In genomic region chr7:99449751-99450150, GRCm38 (mm10) we compare ENCODE assay signal across 14 mouse cellular contexts. TPM values are rescaled to one million over a fixed set of nuclear protein-coding genes. Genes with fewer than 3 reads are reported as not detected.
A peak's percentile ranks its signal among the peaks of the same experiment; 100 is the strongest.
DNase-seq lines count a peak whose midpoint lies in the region; ATAC-seq lines count a peak whose summit lies in the region.
"Had no signal": no experiment of that assay in that cellular context is flagged by ENCODE, and none has a peak within 500 bp of the region (broad histone marks: within the 10 kb centered on the region; RNA-seq: fewer than 3 reads in every experiment).

No protein-coding gene starts in this region.

- peaks cover 32% of the 10 kb centered on the region for H3K4me1 ChIP-seq in midbrain, embryonic 12.5 days
- peaks cover 46% of the 10 kb centered on the region for H3K4me1 ChIP-seq in midbrain, embryonic 10.5 days
- peaks cover 7% of the 10 kb centered on the region for H3K4me1 ChIP-seq in hindbrain, embryonic 11.5 days (replicated peaks; ENCODE audit: control insufficient read depth, insufficient read depth, low read length)
- H3K4me1 ChIP-seq in liver, embryonic 11.5 days (replicated peaks; ENCODE audit: control insufficient read depth, insufficient read depth, low read length), result no peaks in the 10 kb centered on the region; the same call in 1 of the 2 replicates
- H3K4me1 ChIP-seq: liver, embryonic 15.5 days had no signal

- no peak for DNase-seq in midbrain, embryonic 10.5 days (ENCODE audit: low spot score)
- DNase-seq in hindbrain, embryonic 11.5 days (ENCODE audit: low spot score), result peak; percentile 66
- DNase-seq in layer of hippocampus, adult 9-10 months (ENCODE audit: low spot score), result peak; percentile 75
- peak; percentile 71 for DNase-seq in retina, postnatal 1 day
- DNase-seq in liver, embryonic 11.5 days (ENCODE audit: low spot score), result no peak
- DNase-seq in adrenal gland, adult 18-20 months (ENCODE audit: low spot score in 2 of 2), result no peak
- DNase-seq: cerebellum, adult 18-20 months; lung, postnatal 4 days had no signal

- WGBS in midbrain, embryonic 12.5 days, result 35% methylated on average over 3 of the region's 3 CpGs
- WGBS in midbrain, embryonic 10.5 days, result 41% methylated on average over 3 of the region's 3 CpGs
- WGBS in hindbrain, embryonic 11.5 days, result 33% methylated on average over 3 of the region's 3 CpGs
- WGBS in liver, embryonic 11.5 days, result 65% methylated on average over 3 of the region's 3 CpGs

- H3K27ac ChIP-seq in midbrain, embryonic 12.5 days (replicated peaks), result 0 out of 2 replicates have a peak overlapping the region, but pooled peaks have one; percentile 25
- no peak overlapping the region for H3K27ac ChIP-seq in midbrain, embryonic 10.5 days (replicated peaks)
- H3K27ac ChIP-seq in hindbrain, embryonic 11.5 days (ENCODE audit: low read depth, low read length), result no peak overlapping the region; the same call in 1 of the 2 replicates
- H3K27ac ChIP-seq in liver, embryonic 11.5 days (ENCODE audit: low read depth, low read length), result no peak overlapping the region
- H3K27ac ChIP-seq: liver, embryonic 15.5 days; stomach, postnatal 0 days had no signal

- H3K4me3 ChIP-seq in midbrain, embryonic 12.5 days, result no peak overlapping the region
- H3K4me3 ChIP-seq in midbrain, embryonic 10.5 days, result no peak overlapping the region
- H3K4me3 ChIP-seq in hindbrain, embryonic 11.5 days (ENCODE audit: low read depth, low read length), result no peak overlapping the region
- H3K4me3 ChIP-seq in liver, embryonic 11.5 days (ENCODE audit: low read depth, low read length), result no peak overlapping the region
- H3K4me3 ChIP-seq: embryonic facial prominence, embryonic 15.5 days; heart, embryonic 12.5 days; liver, embryonic 15.5 days; neural tube, embryonic 12.5 days had no signal

- ATAC-seq in midbrain, embryonic 12.5 days (ENCODE audit: low FRiP score, low read depth), result no peak
- peak; percentile 31; the same call in 1 of the 2 replicates for ATAC-seq in hindbrain, embryonic 11.5 days (ENCODE audit: low FRiP score)
- no peak for ATAC-seq in liver, embryonic 11.5 days (replicated peaks; ENCODE audit: low FRiP score)

- no peak overlapping the region for H3K4me2 ChIP-seq in midbrain, embryonic 12.5 days (replicated peaks)
- no peak overlapping the region for H3K4me2 ChIP-seq in hindbrain, embryonic 11.5 days (replicated peaks; ENCODE audit: low read depth, low read length)
- no peak overlapping the region for H3K4me2 ChIP-seq in liver, embryonic 11.5 days
- H3K4me2 ChIP-seq: embryonic facial prominence, embryonic 15.5 days; heart, embryonic 12.5 days; liver, embryonic 15.5 days; neural tube, embryonic 12.5 days had no signal

- no peaks in the 10 kb centered on the region for H3K9me3 ChIP-seq in midbrain, embryonic 12.5 days
- H3K9me3 ChIP-seq in midbrain, embryonic 10.5 days (replicated peaks), result no peaks in the 10 kb centered on the region
- H3K9me3 ChIP-seq in hindbrain, embryonic 11.5 days (ENCODE audit: control insufficient read depth, low read length), result no peaks in the 10 kb centered on the region
- no peaks in the 10 kb centered on the region for H3K9me3 ChIP-seq in liver, embryonic 11.5 days (ENCODE audit: control insufficient read depth, low read length)
- H3K9me3 ChIP-seq: embryonic facial prominence, embryonic 15.5 days; heart, embryonic 12.5 days; liver, embryonic 15.5 days; neural tube, embryonic 12.5 days had no signal

- H3K9ac ChIP-seq in midbrain, embryonic 12.5 days (replicated peaks), result no peak overlapping the region
- H3K9ac ChIP-seq in hindbrain, embryonic 11.5 days (ENCODE audit: low read depth, low read length), result no peak overlapping the region
- H3K9ac ChIP-seq in liver, embryonic 11.5 days (ENCODE audit: low read depth, low read length), result no peak overlapping the region
- H3K9ac ChIP-seq: embryonic facial prominence, embryonic 15.5 days; heart, embryonic 12.5 days; liver, embryonic 15.5 days; neural tube, embryonic 12.5 days had no signal

- no peaks in the 10 kb centered on the region for H3K27me3 ChIP-seq in midbrain, embryonic 12.5 days
- no peaks in the 10 kb centered on the region for H3K27me3 ChIP-seq in midbrain, embryonic 10.5 days (ENCODE audit: low read depth, poor library complexity, severe bottlenecking)
- H3K27me3 ChIP-seq in hindbrain, embryonic 11.5 days (ENCODE audit: control insufficient read depth, insufficient read depth, low read length), result no peaks in the 10 kb centered on the region
- H3K27me3 ChIP-seq in liver, embryonic 11.5 days (replicated peaks; ENCODE audit: control insufficient read depth, insufficient read depth, low read length), result no peaks in the 10 kb centered on the region
- H3K27me3 ChIP-seq: embryonic facial prominence, embryonic 15.5 days; heart, embryonic 12.5 days; liver, embryonic 15.5 days; neural tube, embryonic 12.5 days had no signal

- 0 out of 2 replicates have a peak, but pooled peaks cover under 1% of the 10 kb centered on the region for H3K36me3 ChIP-seq in midbrain, embryonic 12.5 days
- H3K36me3 ChIP-seq in midbrain, embryonic 10.5 days, result no peaks in the 10 kb centered on the region
- no peaks in the 10 kb centered on the region for H3K36me3 ChIP-seq in hindbrain, embryonic 11.5 days (ENCODE audit: control insufficient read depth, insufficient read depth, low read length)
- peaks cover under 1% of the 10 kb centered on the region; the same call in 1 of the 2 replicates for H3K36me3 ChIP-seq in liver, embryonic 11.5 days (ENCODE audit: control insufficient read depth, insufficient read depth, low read length)
- H3K36me3 ChIP-seq: embryonic facial prominence, embryonic 15.5 days; liver, embryonic 15.5 days had no signal

RNA-seq across cellular contexts. Expression of gene Klhl35, which starts 16.1 kb away (rescaled TPM):
- 37.4 and 38.1 TPM in 2 replicates for polyA plus RNA-seq in midbrain, embryonic 12.5 days (2016; fragmentation: Nextera tagmentation; extraction: Ambion mirVana)
- polyA plus RNA-seq in midbrain, embryonic 10.5 days (2016; fragmentation: Nextera tagmentation; extraction: Ambion mirVana), result 2.9 and 10.0 TPM in 2 replicates
- 30.3 and 35.7 TPM in 2 replicates for polyA plus RNA-seq in hindbrain, embryonic 11.5 days (2014; fragmentation: Nextera tagmentation; extraction: Ambion mirVana)
- polyA plus RNA-seq in liver, embryonic 11.5 days (2014; fragmentation: Nextera tagmentation; extraction: Ambion mirVana), result 0.23 and 0.32 TPM in 2 replicates
- total RNA-seq in adrenal gland, adult 18-20 months (2021), result under 1 TPM; 0.19 to 0.46 TPM

RNA-seq across cellular contexts. Expression of gene Rps3, which starts 33.8 kb away (rescaled TPM):
- polyA plus RNA-seq in midbrain, embryonic 12.5 days (2016; fragmentation: Nextera tagmentation; extraction: Ambion mirVana), result 555 and 561 TPM in 2 replicates
- 681 and 788 TPM in 2 replicates for polyA plus RNA-seq in midbrain, embryonic 10.5 days (2016; fragmentation: Nextera tagmentation; extraction: Ambion mirVana)
- polyA plus RNA-seq in hindbrain, embryonic 11.5 days (2014; fragmentation: Nextera tagmentation; extraction: Ambion mirVana), result 696 and 707 TPM in 2 replicates
- polyA plus RNA-seq in liver, embryonic 11.5 days (2014; fragmentation: Nextera tagmentation; extraction: Ambion mirVana), result 934 and 944 TPM in 2 replicates
- total RNA-seq in adrenal gland, adult 18-20 months (2021), result 100 to 1,000 TPM; 511 to 548 TPM

Comparison
In these comparisons a context has a peak if more than half of its experiments do, and no peak if none do; other contexts are left out.
1. DNase-seq: peak in hindbrain, embryonic 11.5 days (single experiment), layer of hippocampus, adult 9-10 months (single experiment) and retina, postnatal 1 day (single experiment); none in midbrain, embryonic 10.5 days (single experiment), liver, embryonic 11.5 days (single experiment) and adrenal gland, adult 18-20 months (0 of 2).